Mouse (Mus musculus) kidney, adult 11 months (tissue): ENCODE results near the gene Strn3.
"Not testable (repeated sequence)": the region's sequence is repeated elsewhere in the genome, so short reads cannot be mapped to it uniquely, and the experiment has no call there.

ENCODE experiments used
- DNase-seq: peaks from one replicate; pipeline ENCODE4 v3.0.0; 2022

The Strn3 gene

GRCm38 (mm10) chr12:51603306-51603705 lies 88.4 kb downstream of the Strn3 start:
- no peak for DNase-seq

GRCm38 (mm10) chr12:51594030-51594470 lies 97.6 kb downstream of the Strn3 start:
- no peak for DNase-seq

- no peak for DNase-seq
These were observed 98.3 kb downstream of the Strn3 start, which contains the start of gene Coch for GRCm38 (mm10) chr12:51593229-51594029. Coch (plus strand) TSS chr12:51593341.

- DNase-seq = no peak
These were observed 98.8 kb downstream of the Strn3 start for GRCm38 (mm10) chr12:51592888-51593228.

GRCm38 (mm10) chr12:51591921-51592320 lies 99.8 kb downstream of the Strn3 start:
- DNase-seq = no peak

GRCm38 (mm10) chr12:51589263-51589662 lies 102.4 kb downstream of the Strn3 start:
- DNase-seq = no peak

GRCm38 (mm10) chr12:51577816-51578215 lies 113.9 kb downstream of the Strn3 start:
- not testable (repeated sequence) for DNase-seq

- DNase-seq = no peak
These were observed 119.0 kb downstream of the Strn3 start for GRCm38 (mm10) chr12:51572651-51573050.

GRCm38 (mm10) chr12:51569944-51570343 lies 121.8 kb downstream of the Strn3 start:
- no peak for DNase-seq

GRCm38 (mm10) chr12:51569472-51569871 lies 122.2 kb downstream of the Strn3 start:
- DNase-seq = no peak

GRCm38 (mm10) chr12:51567225-51567624 lies 124.5 kb downstream of the Strn3 start:
- no peak for DNase-seq

GRCm38 (mm10) chr12:51561416-51561815 lies 130.3 kb downstream of the Strn3 start:
- DNase-seq = no peak
